Mouse (Mus musculus): ENCODE data around the gene Coq6. TPM values are rescaled to one million over a fixed set of nuclear protein-coding genes. Genes with fewer than 3 reads are reported as not detected.

Coq6 gene
- polyA plus RNA-seq, 1 experiment from 2014 or later = 41.0 TPM

- H3K4me3 ChIP-seq = no peak overlapping the region
- H3K36me3 ChIP-seq = no peaks in the 10 kb centered on the region
- no peak for ATAC-seq (ENCODE audit: low FRiP score)
- no peak overlapping the region for H3K4me2 ChIP-seq
- no peaks in the 10 kb centered on the region for H3K9me3 ChIP-seq
- no peaks in the 10 kb centered on the region for H3K27me3 ChIP-seq
- H3K4me1 ChIP-seq (replicated peaks) = no peaks in the 10 kb centered on the region
- H3K9ac ChIP-seq = no peak overlapping the region
- WGBS = 78% methylated on average over 9 of the region's 9 CpGs
- no peak overlapping the region for H3K27ac ChIP-seq
These were observed 37.7 kb downstream of the Coq6 start for GRCm38 (mm10) chr12:84399135-84399534.

- ATAC-seq (ENCODE audit: low FRiP score) = no peak
- Histone ChIP-seq H3K4me3 (no peak overlapping the region), H3K27ac (no peak overlapping the region), H3K9me3 (no peaks in the 10 kb centered on the region), H3K4me2 (no peak overlapping the region), H3K27me3 (no peaks in the 10 kb centered on the region), H3K4me1 (replicated peaks) (no peaks in the 10 kb centered on the region), H3K9ac (no peak overlapping the region), H3K36me3 (no peaks in the 10 kb centered on the region)
- 89% methylated on average over 9 of the region's 9 CpGs for WGBS
These were observed 38.2 kb downstream of the Coq6 start for GRCm38 (mm10) chr12:84399663-84400062.

DNA sequence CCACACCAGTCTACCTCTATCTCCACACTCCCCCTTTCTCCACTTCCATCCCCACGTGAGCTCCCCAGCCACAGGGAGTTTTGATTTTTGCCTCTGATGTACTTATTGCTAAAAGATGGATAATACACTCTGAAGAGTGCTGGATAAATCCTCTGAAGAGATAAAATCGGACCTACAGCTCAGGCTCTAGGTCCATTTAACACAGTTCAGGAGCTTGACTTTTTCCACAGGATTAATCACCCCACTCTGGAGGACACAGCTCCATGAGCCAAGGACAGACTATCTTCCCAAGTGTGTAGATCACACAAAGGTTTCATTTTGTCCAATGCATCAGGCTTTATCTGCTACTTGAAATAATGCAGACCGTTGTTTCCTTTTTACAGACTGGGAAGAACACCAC is 38.6 kb downstream of the Coq6 start:
- Histone ChIP-seq H3K4me2 (no peak overlapping the region), H3K27me3 (no peaks in the 10 kb centered on the region), H3K9ac (no peak overlapping the region), H3K27ac (no peak overlapping the region), H3K4me1 (replicated peaks) (no peaks in the 10 kb centered on the region), H3K4me3 (no peak overlapping the region), H3K9me3 (no peaks in the 10 kb centered on the region), H3K36me3 (no peaks in the 10 kb centered on the region)
- 85% methylated on average over 3 of the region's 3 CpGs for WGBS
- ATAC-seq (ENCODE audit: low FRiP score) = no peak

- H3K4me3 ChIP-seq = no peak overlapping the region
- no peak overlapping the region for H3K27ac ChIP-seq
- H3K4me2 ChIP-seq = no peak overlapping the region
- no peaks in the 10 kb centered on the region for H3K27me3 ChIP-seq
- H3K4me1 ChIP-seq (replicated peaks) = no peaks in the 10 kb centered on the region
- no peak overlapping the region; the same call in 1 of the 2 replicates for H3K9ac ChIP-seq
- 73% methylated on average over 3 of the region's 3 CpGs for WGBS
- no peak for ATAC-seq (ENCODE audit: low FRiP score)
- H3K36me3 ChIP-seq = no peaks in the 10 kb centered on the region
- no peaks in the 10 kb centered on the region for H3K9me3 ChIP-seq
These were observed 39.2 kb downstream of the Coq6 start for GRCm38 (mm10) chr12:84400653-84401052.

DNA sequence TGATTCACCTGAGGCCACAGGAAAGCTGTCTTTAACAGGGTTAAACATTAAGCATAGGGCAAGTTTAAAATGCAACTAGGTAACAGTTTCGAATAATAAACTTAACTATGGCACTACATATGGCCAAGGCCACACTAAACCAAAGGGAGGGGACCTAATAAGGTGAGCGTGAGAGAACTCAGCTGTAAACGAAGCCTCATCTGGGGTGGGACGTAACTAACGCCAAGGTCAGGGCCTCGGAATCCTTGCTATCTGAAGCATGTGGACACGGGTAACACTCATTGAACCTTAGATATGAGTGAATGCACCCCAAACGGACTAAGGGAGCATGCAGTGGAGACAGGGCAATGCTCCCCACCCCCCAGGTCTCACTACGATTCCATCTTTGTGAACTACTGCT is 41.5 kb downstream of the Coq6 start:
- Histone ChIP-seq H3K27ac (no peak overlapping the region), H3K9me3 (no peaks in the 10 kb centered on the region), H3K4me3 (no peak overlapping the region), H3K27me3 (no peaks in the 10 kb centered on the region), H3K4me1 (replicated peaks) (peaks cover 3% of the 10 kb centered on the region), H3K36me3 (no peaks in the 10 kb centered on the region), H3K9ac (no peak overlapping the region), H3K4me2 (no peak overlapping the region)
- 84% methylated on average over 9 of the region's 9 CpGs for WGBS
- ATAC-seq (ENCODE audit: low FRiP score) = no peak

DNA sequence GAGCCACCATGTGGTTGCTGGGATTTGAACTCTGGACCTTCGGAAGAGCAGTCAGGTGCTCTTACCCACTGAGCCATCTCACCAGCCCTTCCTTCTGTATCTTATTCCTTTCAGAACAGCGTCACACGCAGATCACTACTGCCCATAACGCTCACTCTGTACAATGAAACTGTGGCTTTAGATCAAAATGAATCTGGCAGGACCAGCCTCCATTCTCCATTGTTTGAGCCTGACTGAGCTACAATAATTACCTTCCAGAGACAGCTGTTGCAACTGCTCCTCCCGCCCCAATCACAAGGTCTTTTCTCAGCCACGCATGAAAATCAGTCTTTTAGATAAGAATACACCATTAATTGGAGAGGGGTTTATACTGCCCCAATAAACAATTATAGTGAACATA is 43.1 kb downstream of the Coq6 start:
- Histone ChIP-seq H3K9me3 (no peaks in the 10 kb centered on the region), H3K36me3 (no peaks in the 10 kb centered on the region), H3K27me3 (no peaks in the 10 kb centered on the region), H3K4me3 (no peak overlapping the region), H3K27ac (no peak overlapping the region), H3K4me2 (no peak overlapping the region), H3K4me1 (replicated peaks) (peaks cover 9% of the 10 kb centered on the region), H3K9ac (no peak overlapping the region)
- ATAC-seq (ENCODE audit: low FRiP score) = no peak
- WGBS = 72% methylated on average over 6 of the region's 6 CpGs

GRCm38 (mm10) chr12:84407259-84407658 is 45.8 kb downstream of the Coq6 start:
- Histone ChIP-seq H3K9ac (no peak overlapping the region), H3K4me1 (replicated peaks) (peaks cover 11% of the 10 kb centered on the region), H3K27ac (no peak overlapping the region), H3K36me3 (no peaks in the 10 kb centered on the region), H3K9me3 (no peaks in the 10 kb centered on the region), H3K27me3 (0 out of 2 replicates have a peak, but pooled peaks cover 4% of the 10 kb centered on the region), H3K4me2 (no peak overlapping the region), H3K4me3 (no peak overlapping the region)
- WGBS = 59% methylated on average over 4 of the region's 4 CpGs
- no peak for ATAC-seq (ENCODE audit: low FRiP score)

GRCm38 (mm10) chr12:84407874-84408818 is 46.7 kb downstream of the Coq6 start:
- 2% methylated on average over 43 of the region's 52 CpGs for WGBS
- Histone ChIP-seq H3K4me1 (replicated peaks) (peaks cover 11% of the 10 kb centered on the region), H3K4me3 (peak overlapping the region; percentile 72), H3K4me2 (peak overlapping the region; percentile 74), H3K9me3 (no peaks in the 10 kb centered on the region), H3K36me3 (no peaks in the 10 kb centered on the region), H3K27ac (peak overlapping the region; percentile 94), H3K27me3 (0 out of 2 replicates have a peak, but pooled peaks cover 4% of the 10 kb centered on the region), H3K9ac (peak overlapping the region; percentile 87)
- ATAC-seq (ENCODE audit: low FRiP score) = peak; percentile 83

GRCm38 (mm10) chr12:84408819-84409507 is 47.5 kb downstream of the Coq6 start, which contains the start of the genes Entpd5 and Bbof1:
TSS of gene Entpd5 (minus strand) at chr12:84409029.
TSS of gene Bbof1 (plus strand) at chr12:84409071.
- peaks cover 11% of the 10 kb centered on the region for H3K4me1 ChIP-seq (replicated peaks)
- 0 out of 2 replicates have a peak, but pooled peaks cover 4% of the 10 kb centered on the region for H3K27me3 ChIP-seq
- peak within 1 kb of the TSS; percentile 94 for H3K27ac ChIP-seq
- H3K4me2 ChIP-seq = peak within 1 kb of the TSS; percentile 74
- peak within 1 kb of the TSS; percentile 72 for H3K4me3 ChIP-seq
- 1% methylated on average over 57 of the region's 63 CpGs for WGBS
- H3K9me3 ChIP-seq = no peaks in the 10 kb centered on the region
- H3K9ac ChIP-seq = peak within 1 kb of the TSS; percentile 87
- H3K36me3 ChIP-seq = no peaks in the 10 kb centered on the region
- ATAC-seq (ENCODE audit: low FRiP score) = peak; percentile 93

GRCm38 (mm10) chr12:84416834-84417604 is 55.6 kb downstream of the Coq6 start, which contains the start of gene Rnf113a2:
TSS of gene Rnf113a2 (plus strand) at chr12:84417196.
- H3K27me3 ChIP-seq = no peaks in the 10 kb centered on the region
- H3K9ac ChIP-seq = peak within 1 kb of the TSS; percentile 76

GRCm38 (mm10) chr12:84417605-84417922 is 56.1 kb downstream of the Coq6 start:
- Histone ChIP-seq H3K36me3 (no peaks in the 10 kb centered on the region; the same call in 1 of the 2 replicates), H3K27me3 (0 out of 2 replicates have a peak, but pooled peaks cover under 1% of the 10 kb centered on the region), H3K9me3 (no peaks in the 10 kb centered on the region), H3K4me2 (peak overlapping the region; percentile 78), H3K9ac (peak overlapping the region; percentile 76), H3K4me1 (replicated peaks) (peaks cover 9% of the 10 kb centered on the region), H3K27ac (peak overlapping the region; percentile 78), H3K4me3 (peak overlapping the region; percentile 52)
- ATAC-seq (ENCODE audit: low FRiP score) = no peak
- 40% methylated on average over 18 of the region's 18 CpGs for WGBS

More at GRCm38 (mm10) chr12:84416834-84417604, 55.6 kb downstream of the Coq6 start, which contains the start of gene Rnf113a2:
- ATAC-seq (ENCODE audit: low FRiP score) = peak; percentile 90
- 3% methylated on average over 50 of the region's 50 CpGs for WGBS
- Histone ChIP-seq H3K4me2 (peak within 1 kb of the TSS; percentile 78), H3K27ac (peak within 1 kb of the TSS; percentile 78), H3K4me1 (replicated peaks) (peaks cover 9% of the 10 kb centered on the region), H3K9me3 (no peaks in the 10 kb centered on the region), H3K4me3 (peak within 1 kb of the TSS; percentile 52), H3K36me3 (no peaks in the 10 kb centered on the region; the same call in 1 of the 2 replicates)

Data from hindbrain, embryonic 13.5 days (tissue).